Mouse (Mus musculus) midbrain, embryonic 16.5 days (tissue): Measurements from ENCODE around the gene Ino80. TPM values are rescaled to one million over a fixed set of nuclear protein-coding genes. Genes with fewer than 3 reads are reported as not detected.

Experiments
- ATAC-seq: fragments of 200-750 bp; cut with Nextera tagmentation; 2 replicates; pipeline ENCODE4 v1.8.0; 2017; ENCODE audit warnings: moderate TSS enrichment
- H3K27ac ChIP-seq: fragments of 300-500 bp; sonication (generic); 2 replicates; pipeline ENCODE4 v1.5.1; 2014; ENCODE audit warnings: mild to moderate bottlenecking, low read length, mixed read lengths
- H3K27me3 ChIP-seq: fragments of 300-500 bp; sonication (generic); 2 replicates; pipeline ENCODE4 v1.6.1; 2014; ENCODE audit warnings: low read depth, low read length, mixed read lengths; ENCODE audit not compliant: control insufficient read depth, insufficient read depth
- H3K36me3 ChIP-seq: fragments of 300-500 bp; sonication (generic); 2 replicates; pipeline ENCODE4 v1.6.1; 2014; ENCODE audit warnings: mild to moderate bottlenecking, low read length, moderate library complexity, mixed read lengths; ENCODE audit not compliant: control insufficient read depth, insufficient read depth
- H3K4me1 ChIP-seq: fragments of 300-500 bp; sonication (generic); 2 replicates; pipeline ENCODE4 v1.6.1; 2014; ENCODE audit warnings: mild to moderate bottlenecking, low read length, mixed read lengths; ENCODE audit not compliant: control insufficient read depth, insufficient read depth
- H3K4me2 ChIP-seq: fragments of 300-500 bp; sonication (generic); 2 replicates; pipeline ENCODE4 v1.6.1; 2014; ENCODE audit warnings: mild to moderate bottlenecking, low read length, mixed read lengths
- H3K4me3 ChIP-seq: fragments of 300-500 bp; sonication (generic); 2 replicates; pipeline ENCODE4 v1.5.1; 2014; ENCODE audit warnings: low read depth, mild to moderate bottlenecking, low read length, moderate library complexity, mixed read lengths
- H3K9ac ChIP-seq: fragments of 300-500 bp; sonication (generic); 2 replicates; pipeline ENCODE4 v1.6.1; 2014; ENCODE audit warnings: low read depth, low read length, mixed read lengths
- H3K9me3 ChIP-seq: fragments of 300-500 bp; sonication (generic); replicated peaks from 2 replicates; pipeline ENCODE4 v1.6.1; 2014; ENCODE audit warnings: mild to moderate bottlenecking, low read length, mixed read lengths; ENCODE audit not compliant: control insufficient read depth, poor library complexity, severe bottlenecking
- WGBS: fragments of 180-500 bp; shearing (Covaris S2); extraction: QIAGEN DNeasy Blood & Tissue Kit; methylation state at CpG from one replicate; pipeline ENCODE4 v1.1.7; 2014; 5-methylcytosine and 5-hydroxymethylcytosine counted together
- polyA plus RNA-seq: library from polyadenylated mRNA; unstranded; fragments of >200 nt; fragmentation: Nextera tagmentation; extraction: Ambion mirVana; gene quantifications from 2 replicates; pipeline ENCODE4 v1.2.1, GENCODE M21; 2015

Gene Ino80
- polyA plus RNA-seq, 1 experiment from 2014 or later = 2.7 TPM

DNA sequence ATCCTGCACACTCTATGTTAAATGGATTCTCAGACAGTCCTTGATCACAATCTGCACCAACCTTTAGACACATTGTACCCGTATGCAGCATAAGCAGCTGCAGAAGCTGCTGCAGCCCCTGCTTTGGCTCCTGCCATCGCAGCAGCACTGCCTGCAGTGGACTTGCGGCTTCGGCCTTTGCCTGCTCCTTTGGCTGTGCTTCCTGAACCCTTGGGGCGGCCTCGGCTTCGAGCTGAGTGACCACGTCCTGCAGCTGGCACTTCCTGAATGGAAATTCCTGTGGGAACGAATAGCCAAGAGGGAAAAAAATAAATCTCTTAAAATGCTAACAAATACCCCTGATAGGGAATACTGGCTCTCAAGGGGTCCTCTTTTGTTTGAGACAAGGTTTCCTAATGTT lies 100.2 kb downstream of the Ino80 start:
- no peak overlapping the region for H3K9ac ChIP-seq
- ATAC-seq = no peak
- no peaks in the 10 kb centered on the region for H3K4me1 ChIP-seq
- H3K27me3 ChIP-seq = no peaks in the 10 kb centered on the region
- no peak overlapping the region for H3K27ac ChIP-seq
- no peak overlapping the region for H3K4me3 ChIP-seq
- H3K36me3 ChIP-seq = peaks cover 39% of the 10 kb centered on the region
- no peaks in the 10 kb centered on the region for H3K9me3 ChIP-seq
- H3K4me2 ChIP-seq = no peak overlapping the region
- 70% methylated on average over 9 of the region's 9 CpGs for WGBS

DNA sequence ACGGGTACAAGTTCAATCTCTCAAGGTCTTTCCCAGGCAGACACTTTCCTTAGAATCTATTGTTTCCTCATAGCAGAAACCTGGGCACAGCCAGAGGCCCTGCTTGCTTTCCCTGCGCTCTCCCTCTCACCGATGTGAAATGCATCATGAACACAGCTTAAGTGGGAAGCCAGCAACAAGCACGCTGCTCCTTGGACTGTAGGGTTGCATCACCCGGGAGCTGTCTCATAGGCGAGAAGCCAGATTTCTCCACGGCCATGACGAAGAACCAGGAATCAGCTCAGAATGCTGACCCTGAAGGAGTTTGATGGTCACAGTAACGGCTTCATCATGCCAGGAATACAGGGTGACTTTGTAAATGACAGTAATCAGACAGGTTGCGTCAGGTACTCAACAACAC lies 107.4 kb downstream of the Ino80 start:
- H3K36me3 ChIP-seq = peaks cover 12% of the 10 kb centered on the region; the same call in 1 of the 2 replicates
- WGBS = 97% methylated on average over 10 of the region's 10 CpGs
- no peaks in the 10 kb centered on the region for H3K9me3 ChIP-seq
- no peak overlapping the region for H3K27ac ChIP-seq
- no peak overlapping the region for H3K9ac ChIP-seq
- no peak overlapping the region for H3K4me3 ChIP-seq
- H3K27me3 ChIP-seq = no peaks in the 10 kb centered on the region
- ATAC-seq = no peak
- H3K4me2 ChIP-seq = no peak overlapping the region
- no peaks in the 10 kb centered on the region for H3K4me1 ChIP-seq

DNA sequence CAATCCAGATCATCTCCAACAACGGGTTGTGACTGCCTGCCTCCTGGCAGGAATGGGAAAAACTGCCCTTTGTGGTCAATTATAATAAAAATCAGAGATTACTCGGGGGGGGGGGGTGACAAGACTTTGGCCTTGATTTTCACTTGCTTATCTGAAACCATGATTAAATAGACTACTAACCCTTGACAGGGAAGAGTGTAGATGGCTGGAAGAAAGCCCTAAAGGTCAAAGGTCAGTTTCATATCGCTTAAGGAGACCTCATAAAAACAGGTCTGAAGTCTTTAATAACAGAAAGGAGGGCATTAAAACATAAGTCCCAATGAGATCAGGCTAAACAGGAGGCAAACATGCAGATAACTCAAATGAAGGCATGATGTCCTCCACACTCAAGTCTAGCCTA lies 110.1 kb downstream of the Ino80 start:
- no peak overlapping the region for H3K4me3 ChIP-seq
- 68% methylated on average over 3 of the region's 3 CpGs for WGBS
- no peak for ATAC-seq
- H3K27ac ChIP-seq = no peak overlapping the region
- H3K27me3 ChIP-seq = no peaks in the 10 kb centered on the region
- H3K9ac ChIP-seq = no peak overlapping the region
- H3K9me3 ChIP-seq = no peaks in the 10 kb centered on the region
- H3K4me2 ChIP-seq = no peak overlapping the region
- H3K4me1 ChIP-seq = no peaks in the 10 kb centered on the region
- peaks cover 6% of the 10 kb centered on the region; the same call in 1 of the 2 replicates for H3K36me3 ChIP-seq

DNA sequence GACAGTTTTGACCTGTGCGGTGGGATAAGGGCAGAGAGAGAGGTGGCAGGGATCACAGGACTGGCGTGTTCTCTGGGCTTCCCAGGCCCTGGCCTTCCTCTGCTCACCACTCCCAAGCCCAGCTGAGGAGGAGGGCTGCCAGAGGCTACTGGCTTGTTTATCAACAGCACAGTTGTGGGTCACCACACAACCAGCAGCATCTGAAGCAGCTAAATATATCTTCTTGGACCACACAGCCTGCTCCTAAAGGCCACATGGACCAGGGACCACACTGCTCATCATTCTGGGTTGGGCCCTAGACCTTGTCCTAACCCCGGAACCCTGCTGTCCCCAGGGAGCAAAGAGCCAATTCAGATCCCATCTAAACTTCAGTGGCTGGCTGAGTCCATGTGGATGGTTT lies 112.5 kb downstream of the Ino80 start:
- no peaks in the 10 kb centered on the region for H3K4me1 ChIP-seq
- H3K4me2 ChIP-seq = no peak overlapping the region
- no peak overlapping the region for H3K9ac ChIP-seq
- peaks cover 2% of the 10 kb centered on the region; the same call in 1 of the 2 replicates for H3K36me3 ChIP-seq
- no peak overlapping the region for H3K27ac ChIP-seq
- H3K9me3 ChIP-seq = peaks cover 14% of the 10 kb centered on the region
- WGBS = 93% methylated on average over 3 of the region's 3 CpGs
- no peak for ATAC-seq
- no peaks in the 10 kb centered on the region for H3K27me3 ChIP-seq
- no peak overlapping the region for H3K4me3 ChIP-seq

DNA sequence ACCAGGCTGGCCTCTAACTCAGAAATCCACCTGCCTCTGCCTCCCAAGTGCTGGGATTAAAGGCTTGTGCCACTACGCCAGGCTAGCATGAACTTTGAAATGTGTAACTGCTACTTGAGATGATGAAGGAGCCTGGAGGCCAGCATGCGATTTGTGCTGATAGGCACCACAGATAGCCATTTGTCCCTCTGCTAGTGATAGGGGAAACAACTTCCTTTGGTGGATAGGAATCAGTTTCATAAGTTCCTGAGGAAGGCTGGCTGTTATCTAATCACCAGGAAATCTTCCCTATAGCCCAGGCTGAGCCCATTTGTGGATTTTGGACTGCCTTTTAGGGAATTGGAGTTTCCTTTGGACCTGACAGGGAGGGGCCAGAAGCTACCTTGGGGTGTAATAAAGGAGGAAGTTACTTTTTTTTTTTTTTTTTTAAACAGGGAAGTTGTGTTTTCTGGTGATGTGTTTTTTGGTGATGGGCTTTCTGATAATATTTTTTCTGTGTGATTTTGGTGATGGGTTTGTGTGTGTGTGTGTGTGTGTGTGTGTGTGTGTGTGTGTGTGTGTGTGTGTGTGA lies 117.7 kb downstream of the Ino80 start:
- 90% methylated on average over 2 of the region's 2 CpGs for WGBS
- ATAC-seq = no peak
- Histone ChIP-seq H3K4me1 (no peaks in the 10 kb centered on the region), H3K9me3 (peaks cover 14% of the 10 kb centered on the region), H3K4me3 (no peak overlapping the region), H3K4me2 (no peak overlapping the region), H3K9ac (no peak overlapping the region), H3K27me3 (no peaks in the 10 kb centered on the region), H3K27ac (no peak overlapping the region), H3K36me3 (peaks cover 2% of the 10 kb centered on the region; the same call in 1 of the 2 replicates)

DNA sequence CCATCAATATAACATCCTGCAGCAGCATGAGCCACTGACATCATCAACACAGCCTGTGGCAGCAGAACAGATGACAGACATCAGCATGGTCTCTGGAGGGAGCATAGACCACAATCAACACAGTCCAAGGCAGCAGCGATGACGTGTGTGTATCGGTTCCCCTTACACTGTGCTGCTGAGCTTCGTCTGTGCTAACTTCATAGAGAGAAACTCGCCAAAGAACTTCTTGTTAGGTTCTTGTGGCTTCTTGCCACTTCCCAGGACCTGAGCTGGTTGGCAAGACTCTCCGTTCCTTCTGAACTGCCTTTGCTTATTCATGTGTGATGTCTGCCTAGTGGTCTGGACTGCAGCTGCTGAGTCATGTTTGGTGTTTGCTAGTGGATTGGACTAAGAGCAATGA lies 119.2 kb downstream of the Ino80 start:
- Histone ChIP-seq H3K27me3 (no peaks in the 10 kb centered on the region), H3K4me3 (no peak overlapping the region), H3K27ac (no peak overlapping the region), H3K9me3 (peaks cover 14% of the 10 kb centered on the region), H3K4me1 (no peaks in the 10 kb centered on the region), H3K4me2 (no peak overlapping the region), H3K36me3 (peaks cover 2% of the 10 kb centered on the region; the same call in 1 of the 2 replicates), H3K9ac (no peak overlapping the region)
- 88% methylated on average over 6 of the region's 6 CpGs for WGBS
- no peak for ATAC-seq

DNA sequence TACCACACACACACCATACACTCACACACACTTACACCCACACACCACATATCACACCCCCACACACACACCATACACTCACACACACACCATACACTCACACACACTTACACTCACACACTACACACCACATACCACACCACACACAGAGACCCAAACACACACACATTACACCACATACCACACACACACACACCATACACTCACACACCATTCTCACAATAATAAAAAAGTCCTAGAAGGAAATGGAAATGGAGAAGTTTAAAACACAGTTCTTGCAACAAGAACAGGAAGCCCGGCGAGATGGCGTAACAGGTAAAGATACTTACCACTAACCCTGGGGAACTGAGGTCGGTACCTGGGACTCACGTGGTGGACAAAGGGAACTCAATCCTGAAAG lies 120.7 kb downstream of the Ino80 start:
- H3K36me3 ChIP-seq = peaks cover 2% of the 10 kb centered on the region; the same call in 1 of the 2 replicates
- 95% methylated on average over 5 of the region's 5 CpGs for WGBS
- no peaks in the 10 kb centered on the region for H3K27me3 ChIP-seq
- no peak overlapping the region for H3K27ac ChIP-seq
- ATAC-seq = no peak
- H3K9ac ChIP-seq = no peak overlapping the region
- H3K4me2 ChIP-seq = no peak overlapping the region
- H3K9me3 ChIP-seq = peaks cover 13% of the 10 kb centered on the region
- no peak overlapping the region for H3K4me3 ChIP-seq
- H3K4me1 ChIP-seq = no peaks in the 10 kb centered on the region

DNA sequence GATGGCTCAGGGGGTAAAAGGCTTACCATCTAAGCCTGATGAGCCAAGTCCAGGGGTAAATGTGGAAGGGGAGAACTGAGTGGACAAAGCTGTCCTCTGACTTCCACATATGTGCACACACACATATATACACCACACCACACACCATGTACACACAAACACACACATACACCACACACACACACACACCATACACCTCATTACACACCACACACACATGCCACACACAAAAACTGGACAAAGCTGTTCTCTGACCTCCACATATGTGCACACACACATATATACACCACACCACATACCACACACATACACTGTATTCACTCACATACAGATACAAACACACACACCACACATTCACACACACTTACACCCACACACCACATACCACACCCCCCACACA lies 121.2 kb downstream of the Ino80 start:
- ATAC-seq = no peak
- no peaks in the 10 kb centered on the region for H3K4me1 ChIP-seq

DNA sequence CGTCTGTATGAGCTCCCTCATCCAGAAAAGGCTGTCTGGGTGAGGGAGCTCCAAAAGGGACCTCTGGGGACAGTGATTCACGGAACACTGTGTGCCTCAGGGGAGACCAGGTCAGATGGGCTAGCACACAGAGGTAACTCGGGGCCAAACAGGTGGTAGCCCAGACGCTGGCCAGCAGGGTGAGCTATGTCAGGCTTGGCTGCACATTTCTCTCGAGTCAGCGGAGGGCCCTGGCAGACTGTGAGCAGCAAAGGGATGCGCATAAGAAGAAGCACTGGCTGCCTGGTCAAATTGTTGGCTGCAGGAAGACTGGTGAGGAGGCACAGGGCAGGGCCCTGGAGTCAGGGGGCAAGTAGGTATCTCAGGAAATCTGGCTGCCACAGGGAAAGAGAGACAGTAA lies 121.8 kb downstream of the Ino80 start:
- Histone ChIP-seq H3K9me3 (peaks cover 3% of the 10 kb centered on the region; the same call in 1 of the 2 replicates), H3K4me1 (no peaks in the 10 kb centered on the region; the same call in 1 of the 2 replicates), H3K27ac (no peak overlapping the region), H3K9ac (no peak overlapping the region), H3K4me3 (no peak overlapping the region), H3K4me2 (no peak overlapping the region), H3K27me3 (no peaks in the 10 kb centered on the region), H3K36me3 (no peaks in the 10 kb centered on the region; the same call in 1 of the 2 replicates)
- WGBS = 27% methylated on average over 7 of the region's 7 CpGs
- ATAC-seq = no peak

More for the DNA sequence above, 121.2 kb downstream of the Ino80 start:
- Histone ChIP-seq H3K36me3 (no peaks in the 10 kb centered on the region; the same call in 1 of the 2 replicates), H3K27me3 (no peaks in the 10 kb centered on the region), H3K4me2 (no peak overlapping the region), H3K9ac (no peak overlapping the region), H3K27ac (no peak overlapping the region), H3K4me3 (no peak overlapping the region), H3K9me3 (peaks cover 8% of the 10 kb centered on the region)
